Mouse (Mus musculus): ENCODE results near the gene Wap.

Gene Wap

DNA sequence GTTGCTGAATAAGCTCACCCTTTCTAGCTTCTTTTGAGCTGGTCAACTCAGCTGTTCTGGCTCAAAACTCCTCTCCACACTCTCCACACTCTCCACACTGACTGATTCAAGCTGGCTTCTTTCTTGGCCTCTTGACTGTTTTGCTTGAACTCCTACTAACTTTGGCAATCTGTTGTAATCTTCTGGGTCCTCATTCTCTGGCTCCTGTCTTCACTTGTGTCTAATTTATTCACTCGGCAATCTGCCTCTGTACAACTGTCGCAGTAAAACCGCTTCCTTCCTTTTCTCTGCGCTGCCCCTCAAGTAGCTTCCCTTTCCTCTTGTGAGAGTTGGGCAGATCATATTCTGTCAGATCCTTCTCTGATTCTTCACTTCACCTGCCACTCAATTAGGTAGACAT is 10.7 kb downstream of the Wap start:
- no peak for DNase-seq (ENCODE audit: low spot score in 2 of 2)

GRCm38 (mm10) chr11:6626388-6626772 is 12.1 kb downstream of the Wap start:
- DNase-seq (ENCODE audit: low spot score in 2 of 2) = no peak

- DNase-seq (ENCODE audit: low spot score in 2 of 2) = peak; percentile 83 to 92
These were observed 12.7 kb downstream of the Wap start, which contains the start of gene Tbrg4 for GRCm38 (mm10) chr11:6625478-6626387. Tbrg4 (minus strand) TSS chr11:6626067.

DNA sequence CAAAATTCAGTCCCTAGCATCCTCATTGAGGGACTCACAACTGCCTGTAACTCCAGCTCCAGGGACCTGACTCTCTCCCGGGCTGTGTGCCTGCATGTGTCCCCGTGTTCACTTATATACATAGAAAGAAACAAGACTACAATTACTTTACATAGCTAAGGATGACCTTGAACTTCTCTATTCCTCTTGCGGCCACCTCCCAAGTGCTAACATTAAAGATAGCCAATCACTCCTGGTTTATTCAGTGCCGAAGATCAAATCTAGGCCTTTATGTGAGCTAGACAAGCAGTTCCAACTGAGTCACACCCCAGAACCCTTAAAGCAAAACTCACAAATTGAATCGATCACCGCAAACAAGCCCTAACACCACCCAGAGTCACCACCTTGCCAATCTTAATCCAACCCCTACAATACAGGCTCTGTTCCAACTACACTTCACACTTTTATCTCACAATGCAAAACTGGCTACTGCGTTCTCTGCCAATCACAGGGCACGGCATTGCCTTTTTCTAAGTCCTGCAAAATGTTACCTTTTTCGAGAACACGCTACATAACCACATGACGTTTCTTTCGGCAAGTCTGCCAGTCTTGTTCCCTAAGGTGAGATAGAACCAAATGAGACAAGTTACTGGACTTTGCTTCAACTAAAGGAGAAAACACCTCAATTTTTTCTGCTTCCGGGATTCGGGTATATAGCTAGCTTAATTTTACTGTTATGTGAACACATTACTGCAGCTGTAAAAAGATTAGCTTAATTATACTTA is 13.6 kb downstream of the Wap start:
- no peak for DNase-seq (ENCODE audit: low spot score in 2 of 2)

DNA sequence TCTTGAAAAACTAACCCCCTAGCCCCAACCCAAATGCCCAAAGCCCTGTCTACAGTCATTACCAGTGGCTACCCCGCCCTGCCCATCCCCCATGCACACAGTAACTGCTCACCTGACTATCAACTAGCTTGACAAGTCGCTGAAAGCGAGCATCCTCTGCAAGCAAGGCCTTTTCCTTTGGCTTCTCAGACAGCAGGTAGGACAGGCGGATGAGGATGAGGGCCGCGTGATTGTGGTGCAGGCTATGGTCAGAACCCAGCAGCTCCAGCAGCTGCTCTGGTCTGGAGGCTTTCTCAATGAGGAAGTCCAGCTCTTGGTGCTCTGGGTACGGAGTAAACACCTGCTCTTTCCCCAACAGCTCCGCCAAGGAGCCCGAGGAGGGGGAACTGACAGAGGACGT is 14.7 kb downstream of the Wap start:
- no peak for DNase-seq (ENCODE audit: low spot score in 2 of 2)

GRCm38 (mm10) chr11:6615250-6616205 is 22.9 kb downstream of the Wap start:
- no peak for DNase-seq (ENCODE audit: low spot score in 2 of 2)

- DNase-seq (ENCODE audit: low spot score in 2 of 2) = peak; percentile 53 to 62
These were observed 32.7 kb downstream of the Wap start, which contains the start of gene Nacad for GRCm38 (mm10) chr11:6605491-6606399. Nacad (minus strand) TSS chr11:6606053.

GRCm38 (mm10) chr11:6605021-6605481 is 33.4 kb downstream of the Wap start:
- peak in 1 of 2 experiments; percentile 34 for DNase-seq (ENCODE audit: low spot score in 2 of 2)

DNA sequence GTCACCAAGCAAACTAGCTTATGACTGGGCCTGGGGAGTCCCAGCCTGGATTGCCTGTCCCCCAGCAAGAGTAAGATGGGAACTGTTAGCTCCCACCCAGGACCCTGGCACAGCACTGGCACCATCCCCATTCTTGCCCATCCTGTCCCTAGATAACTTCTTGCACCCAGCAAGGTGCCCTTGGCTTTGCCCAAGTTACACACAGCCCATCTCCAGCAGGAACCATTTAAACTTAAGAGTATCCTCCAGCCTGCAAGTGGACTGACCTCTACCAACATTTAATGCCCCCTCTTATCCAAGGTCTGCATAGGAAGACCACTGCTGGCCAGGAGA is 33.9 kb downstream of the Wap start:
- DNase-seq (ENCODE audit: low spot score in 2 of 2) = no peak

DNA sequence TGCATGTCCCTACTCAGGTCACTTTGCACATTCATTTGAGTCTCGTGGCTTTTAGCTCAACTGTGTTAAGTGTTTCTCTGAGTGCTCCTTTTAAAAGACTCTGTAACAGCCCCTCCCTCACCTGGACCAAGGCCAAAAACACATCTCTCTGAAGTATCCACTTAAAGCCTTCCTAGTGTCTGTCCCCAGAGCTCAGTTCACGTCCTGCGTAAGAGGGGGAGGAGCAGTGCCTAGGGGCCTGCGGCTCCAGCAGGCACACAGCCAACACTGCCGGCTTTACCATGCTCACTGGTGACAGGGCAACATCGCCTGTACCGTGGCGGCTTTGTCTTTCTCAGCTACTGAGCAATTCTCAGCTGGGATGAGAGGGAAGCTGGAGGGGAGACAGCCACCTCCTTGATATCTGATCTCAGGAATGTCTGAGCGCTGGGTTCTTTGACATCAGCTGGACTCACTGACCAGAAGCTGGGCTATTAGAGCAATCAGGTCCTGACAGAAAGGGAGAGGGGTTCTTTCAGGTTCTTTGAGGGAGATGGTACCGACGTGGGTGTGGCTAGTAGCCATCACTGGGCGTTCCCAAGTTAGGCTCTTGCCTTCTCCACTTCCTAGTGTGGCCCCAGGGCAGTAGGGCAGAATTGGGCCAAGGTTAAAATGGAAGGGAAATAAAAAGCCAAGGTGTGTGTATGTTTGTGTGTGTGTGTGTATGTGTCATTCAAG is 34.4 kb downstream of the Wap start:
- DNase-seq (ENCODE audit: low spot score in 2 of 2) = peak in 1 of 2 experiments; percentile 27

DNA sequence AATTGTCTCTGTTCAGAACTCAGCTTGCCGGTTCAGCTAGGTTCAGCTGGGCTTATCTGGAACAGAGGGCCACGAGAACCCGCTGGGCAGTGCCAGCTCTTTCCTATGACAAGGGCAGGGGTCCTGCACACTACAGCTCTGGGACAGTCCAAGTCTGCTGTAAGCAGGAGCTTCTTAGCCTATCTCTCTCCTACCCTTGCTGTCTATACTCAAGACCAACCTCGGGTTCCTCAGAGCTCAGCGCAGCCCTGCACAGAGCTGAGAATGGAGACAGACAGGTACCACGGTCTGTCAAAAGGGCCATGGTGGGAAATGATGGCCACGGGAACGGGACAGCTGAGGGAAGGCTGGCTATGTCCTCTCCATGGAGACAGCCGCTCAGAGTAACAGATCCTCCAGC is 35.2 kb downstream of the Wap start:
- no peak for DNase-seq (ENCODE audit: low spot score in 2 of 2)

- DNase-seq (ENCODE audit: low spot score in 2 of 2) = no peak
These were observed 35.8 kb downstream of the Wap start for GRCm38 (mm10) chr11:6602662-6603061.

GRCm38 (mm10) chr11:6601649-6602480 is 36.6 kb downstream of the Wap start:
- DNase-seq (ENCODE audit: low spot score in 2 of 2) = no peak

DNA sequence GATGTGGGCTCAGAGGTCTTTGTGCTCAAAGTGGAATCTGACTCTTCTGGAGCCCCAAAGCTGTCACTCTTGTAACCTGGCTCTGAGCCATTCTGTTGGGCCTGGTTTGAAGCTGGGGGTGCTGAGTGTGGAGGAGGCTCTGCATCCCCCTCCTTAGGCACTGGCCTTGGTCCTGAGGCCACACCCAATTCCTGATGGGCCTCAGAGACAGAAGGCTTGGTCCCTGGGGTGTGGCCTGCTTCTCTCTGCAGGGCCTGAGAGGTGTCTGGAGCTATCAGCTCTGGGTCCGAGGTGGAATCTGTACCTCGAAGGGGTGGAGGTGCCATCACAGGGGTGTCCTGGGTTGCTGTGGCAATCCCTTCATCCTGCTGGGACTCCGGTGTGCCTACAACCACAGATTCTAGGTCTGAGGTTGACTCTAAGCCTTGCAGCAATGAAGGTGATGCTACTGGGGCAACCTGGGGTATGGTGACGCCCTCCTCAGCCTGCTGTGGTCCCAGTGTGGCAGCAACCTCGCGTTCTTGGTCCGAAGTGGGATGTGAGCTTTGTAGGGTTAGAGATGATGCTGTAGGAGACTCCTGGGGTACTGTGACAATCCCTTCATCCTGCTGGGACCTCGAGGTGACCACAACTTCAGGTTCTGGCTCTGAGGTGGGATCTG is 38.0 kb downstream of the Wap start:
- no peak for DNase-seq (ENCODE audit: low spot score in 2 of 2)

- DNase-seq (ENCODE audit: low spot score in 2 of 2) = no peak
These were observed 38.6 kb downstream of the Wap start for GRCm38 (mm10) chr11:6599831-6600230.

DNA sequence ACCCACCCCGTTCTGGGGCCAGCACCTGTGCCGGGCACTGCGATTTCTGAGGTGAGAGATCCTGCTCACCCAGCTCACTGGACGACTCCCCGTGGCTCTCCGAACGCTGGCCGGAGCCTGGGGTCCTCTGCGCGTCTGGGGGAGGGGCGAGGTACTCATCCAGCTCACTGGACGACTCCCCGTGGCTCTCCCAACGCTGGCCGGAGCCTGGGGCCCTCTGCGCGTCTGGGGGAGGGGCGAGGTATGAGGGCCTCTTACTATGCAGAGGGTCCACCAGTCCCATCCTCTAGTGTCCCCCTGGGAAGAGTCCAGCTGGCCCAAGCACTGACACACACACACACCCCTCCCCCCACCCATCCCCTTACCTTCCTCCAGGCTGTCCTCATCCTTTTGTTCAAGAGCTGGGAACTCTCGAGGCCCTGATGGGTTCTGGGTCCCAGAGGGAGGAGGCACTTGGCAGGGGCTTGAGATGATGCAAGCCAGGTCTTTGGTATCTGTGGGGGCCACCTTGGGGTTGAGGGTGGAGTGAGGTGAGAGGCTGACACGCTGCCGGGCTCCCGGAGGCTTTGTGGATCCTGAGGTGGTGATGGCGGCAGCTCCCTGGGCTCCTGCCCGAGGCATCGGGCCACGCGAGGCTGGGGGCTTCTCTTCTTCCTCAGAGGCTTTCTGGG is 39.3 kb downstream of the Wap start:
- no peak for DNase-seq (ENCODE audit: low spot score in 2 of 2)

DNA sequence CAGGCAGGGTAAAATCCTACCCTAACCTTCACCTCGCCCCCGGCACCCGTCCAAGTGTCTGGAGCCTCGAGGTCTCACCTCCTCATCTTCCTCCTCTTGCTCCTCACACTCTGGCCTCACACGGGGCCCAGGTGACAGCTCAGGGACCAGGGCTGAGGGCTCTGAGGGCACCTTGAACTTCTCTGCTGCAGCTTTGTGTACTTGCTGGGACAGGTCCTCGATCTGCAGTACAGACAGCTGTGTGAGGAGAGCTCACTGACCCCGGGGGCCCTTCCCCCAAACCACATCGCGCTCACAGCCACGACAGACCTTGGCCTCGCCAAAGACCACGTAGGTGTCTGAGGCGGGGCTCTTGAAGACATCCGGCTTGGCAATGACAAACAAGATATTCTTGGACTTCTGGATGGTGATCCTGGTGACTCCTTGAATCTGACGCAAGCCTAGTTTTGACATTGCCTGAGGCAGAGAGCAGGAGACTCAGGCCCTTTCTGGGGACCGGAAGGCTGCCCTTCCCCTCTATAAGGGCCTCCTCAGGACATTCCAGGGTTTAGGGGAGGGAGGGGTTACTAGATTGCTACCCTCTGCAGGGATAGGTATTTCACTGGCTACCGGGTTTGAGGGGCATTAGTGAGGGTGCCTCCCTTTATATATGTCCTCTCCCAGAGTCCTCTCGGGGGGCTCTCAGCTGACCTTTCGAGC is 40.1 kb downstream of the Wap start:
- no peak for DNase-seq (ENCODE audit: low spot score in 2 of 2)
